Mouse (Mus musculus) macrophage (primary cell): ENCODE results near the gene Map2k3. TPM values are rescaled to one million over a fixed set of nuclear protein-coding genes. Genes with fewer than 3 reads are reported as not detected.

Source experiments
- H3K27ac ChIP-seq: fragments of 350-480 bp; formaldehyde crosslinking; 2 replicates; pipeline ENCODE4 v1.9.0; 2021
- H3K36me3 ChIP-seq: fragments of 350-480 bp; formaldehyde crosslinking; 2 replicates; pipeline ENCODE4 v1.9.0; 2021; ENCODE audit errors: inconsistent target
- H3K4me3 ChIP-seq: fragments of 350-480 bp; formaldehyde crosslinking; 2 replicates; pipeline ENCODE4 v1.9.0; 2021; ENCODE audit errors: inconsistent target
- H3K79me2 ChIP-seq: fragments of 350-480 bp; formaldehyde crosslinking; 2 replicates; pipeline ENCODE4 v1.9.0; 2021; ENCODE audit errors: inconsistent target
- WGBS: methylation state at CpG from one replicate; pipeline ENCODE4 v1.1.7; 2026; ENCODE audit warnings: inconsistent platforms; ENCODE audit not compliant: missing documents; 5-methylcytosine and 5-hydroxymethylcytosine counted together
- polyA plus RNA-seq: library from polyadenylated mRNA; stranded (reverse); fragments of 250-400 nt; gene quantifications from 3 replicates; pipeline ENCODE4 v1.2.4, GENCODE M21; 2018; ENCODE audit warnings: inconsistent platforms

Map2k3 gene
- polyA plus RNA-seq, 1 experiment from 2014 or later, result 27.6 TPM

DNA sequence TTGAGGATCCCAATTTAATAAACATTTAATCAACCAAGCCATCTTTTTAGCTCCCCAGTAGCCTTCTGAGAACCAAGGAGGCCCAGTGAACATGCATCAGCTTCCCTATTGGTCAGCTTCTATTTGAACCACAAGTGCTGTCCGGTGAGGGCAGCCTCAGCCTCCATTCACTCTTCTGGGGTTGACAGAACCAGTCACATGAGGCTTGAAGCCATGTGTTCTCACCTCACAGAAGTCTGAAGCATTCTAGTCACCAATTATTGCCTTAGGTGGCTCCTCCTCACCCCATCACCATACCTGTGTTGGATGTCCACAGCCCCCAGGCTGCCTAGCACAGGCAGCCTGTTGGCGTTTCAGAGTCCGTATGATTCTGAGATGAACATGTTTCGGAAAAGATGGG lies 27.1 kb downstream of the Map2k3 start:
- no peak overlapping the region for H3K27ac ChIP-seq
- no peaks in the 10 kb centered on the region for H3K79me2 ChIP-seq
- H3K4me3 ChIP-seq, result no peak overlapping the region
- no peaks in the 10 kb centered on the region for H3K36me3 ChIP-seq
- 89% methylated on average over 4 of the region's 4 CpGs for WGBS

DNA sequence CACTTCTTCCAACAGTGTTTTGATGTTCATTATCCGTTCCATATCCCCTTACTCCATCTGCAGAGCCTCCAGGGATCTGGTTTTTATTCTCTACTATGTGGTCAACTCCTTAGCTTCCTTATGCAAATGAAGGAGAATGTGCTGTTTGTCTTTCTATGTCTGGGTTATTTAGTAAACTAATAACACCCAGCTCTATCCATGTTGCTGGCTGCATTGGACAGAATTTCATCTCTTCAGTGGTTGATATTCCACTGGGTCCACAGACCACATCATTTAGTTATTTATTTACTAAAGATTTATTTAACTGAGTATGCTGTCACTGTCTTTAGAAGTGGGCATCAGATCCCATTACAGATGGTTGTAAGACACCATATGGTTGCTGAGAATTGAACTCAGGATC lies 29.3 kb downstream of the Map2k3 start:
- H3K27ac ChIP-seq, result no peak overlapping the region
- H3K79me2 ChIP-seq, result no peaks in the 10 kb centered on the region
- WGBS, result 79% methylated on average over 1 of the region's 1 CpGs
- H3K36me3 ChIP-seq, result no peaks in the 10 kb centered on the region
- no peak overlapping the region for H3K4me3 ChIP-seq

DNA sequence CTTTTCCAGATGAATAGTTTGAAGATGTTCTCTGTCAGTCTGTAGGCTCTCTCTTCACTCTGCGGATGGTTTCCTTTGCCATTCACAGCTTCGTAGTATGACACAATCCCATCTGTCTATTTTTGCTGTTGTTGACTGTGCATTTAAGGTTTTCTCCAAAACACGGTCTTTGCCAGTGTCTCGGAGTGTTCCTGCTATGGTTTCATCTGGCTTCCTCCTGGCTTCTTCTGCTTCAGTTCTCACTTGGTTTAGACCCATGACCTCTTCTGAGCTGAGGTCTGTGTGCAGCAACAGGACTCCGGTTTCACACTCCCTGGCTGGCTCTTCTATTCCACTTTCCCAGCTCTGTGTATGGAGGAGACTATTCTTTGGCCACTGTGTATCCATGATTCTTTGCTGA lies 30.9 kb downstream of the Map2k3 start:
- H3K79me2 ChIP-seq, result no peaks in the 10 kb centered on the region
- no peak overlapping the region for H3K27ac ChIP-seq
- no peak overlapping the region for H3K4me3 ChIP-seq
- WGBS, result 89% methylated on average over 5 of the region's 5 CpGs
- H3K36me3 ChIP-seq, result no peaks in the 10 kb centered on the region

DNA sequence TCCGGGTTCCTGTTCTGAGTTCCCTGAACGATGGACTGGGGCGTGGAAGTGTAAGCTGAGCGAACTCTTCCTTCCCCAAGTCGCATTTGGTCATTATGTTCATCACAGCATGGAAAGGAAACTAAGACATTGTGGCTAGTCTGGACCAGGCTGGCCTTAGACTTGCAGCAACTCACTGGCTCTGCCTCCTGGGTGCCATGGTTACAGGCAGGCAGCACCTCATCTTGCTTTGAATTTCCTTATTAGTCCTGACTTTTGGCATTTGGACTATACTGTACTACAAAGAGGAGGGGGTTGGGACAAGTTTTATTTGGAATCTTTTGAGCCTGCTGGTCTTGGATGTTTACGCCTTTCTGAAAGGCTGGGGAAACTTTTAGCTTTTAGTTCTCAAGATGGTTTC lies 35.1 kb downstream of the Map2k3 start:
- no peak overlapping the region for H3K4me3 ChIP-seq
- 42% methylated on average over 6 of the region's 6 CpGs for WGBS
- no peaks in the 10 kb centered on the region for H3K36me3 ChIP-seq
- no peaks in the 10 kb centered on the region for H3K79me2 ChIP-seq
- no peak overlapping the region for H3K27ac ChIP-seq

DNA sequence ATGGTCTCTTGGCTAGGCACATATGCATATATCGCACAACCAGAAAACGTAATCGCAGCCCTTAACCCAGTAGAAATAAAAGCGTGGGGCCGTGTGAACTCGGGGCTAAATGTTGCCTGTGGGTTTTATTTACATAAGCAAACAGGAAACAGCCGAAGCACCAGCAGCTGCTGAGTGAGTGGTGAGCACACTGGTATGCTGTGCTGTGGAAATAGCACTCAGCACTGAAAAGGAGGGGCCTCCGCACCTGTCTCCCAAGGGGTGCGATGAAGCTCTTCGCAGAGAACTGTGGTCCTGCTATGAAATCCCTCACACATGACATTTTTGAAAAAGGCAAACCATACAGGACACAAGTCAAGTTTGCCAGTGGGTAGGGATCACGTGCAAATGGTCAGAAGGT lies 43.3 kb downstream of the Map2k3 start:
- Histone ChIP-seq H3K36me3 (no peaks in the 10 kb centered on the region), H3K27ac (no peak overlapping the region), H3K79me2 (no peaks in the 10 kb centered on the region), H3K4me3 (no peak overlapping the region)
- 72% methylated on average over 11 of the region's 11 CpGs for WGBS

DNA sequence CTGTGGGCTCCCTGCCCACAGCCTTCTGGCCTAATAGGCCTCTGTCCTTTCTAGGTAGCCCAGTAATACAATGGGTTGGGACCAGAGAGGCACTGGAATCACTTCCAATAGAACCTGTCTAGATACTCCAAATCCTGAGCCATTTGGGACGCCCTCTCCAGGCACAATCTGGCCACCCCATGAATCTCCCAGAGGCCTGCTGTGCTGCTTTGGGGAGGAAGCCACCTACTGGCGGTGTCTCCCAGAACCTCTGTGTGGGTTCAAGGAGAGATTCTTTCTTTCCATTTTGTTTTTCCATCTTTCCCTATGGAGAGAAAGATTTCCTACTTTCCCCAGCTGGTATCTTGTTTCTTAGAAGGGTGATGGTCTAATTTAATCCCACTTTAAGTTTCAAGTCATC lies 44.4 kb downstream of the Map2k3 start:
- 94% methylated on average over 2 of the region's 2 CpGs for WGBS
- H3K79me2 ChIP-seq, result no peaks in the 10 kb centered on the region
- no peaks in the 10 kb centered on the region for H3K36me3 ChIP-seq
- H3K27ac ChIP-seq, result no peak overlapping the region
- no peak overlapping the region for H3K4me3 ChIP-seq

DNA sequence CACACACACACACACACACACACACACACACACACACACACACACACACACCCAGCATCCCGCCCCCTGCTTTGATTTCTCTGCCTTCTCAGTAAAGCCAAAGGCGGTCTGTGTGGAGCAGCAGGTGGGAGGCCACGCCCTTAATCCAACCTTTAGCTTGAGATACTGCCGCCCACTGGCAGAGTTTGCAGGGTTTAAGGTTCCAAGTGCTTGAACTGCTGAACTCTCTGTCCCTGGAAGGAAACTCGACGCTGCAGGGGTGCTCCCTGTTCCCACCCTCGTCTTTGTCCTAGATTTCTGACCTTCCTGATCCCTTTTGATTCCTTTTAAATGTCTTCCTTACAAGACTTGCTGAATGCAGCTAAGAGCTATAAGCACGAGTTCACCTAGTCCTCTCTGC lies 44.9 kb downstream of the Map2k3 start:
- Histone ChIP-seq H3K4me3 (no peak overlapping the region), H3K36me3 (no peaks in the 10 kb centered on the region), H3K27ac (no peak overlapping the region), H3K79me2 (no peaks in the 10 kb centered on the region)
- 62% methylated on average over 7 of the region's 8 CpGs for WGBS

DNA sequence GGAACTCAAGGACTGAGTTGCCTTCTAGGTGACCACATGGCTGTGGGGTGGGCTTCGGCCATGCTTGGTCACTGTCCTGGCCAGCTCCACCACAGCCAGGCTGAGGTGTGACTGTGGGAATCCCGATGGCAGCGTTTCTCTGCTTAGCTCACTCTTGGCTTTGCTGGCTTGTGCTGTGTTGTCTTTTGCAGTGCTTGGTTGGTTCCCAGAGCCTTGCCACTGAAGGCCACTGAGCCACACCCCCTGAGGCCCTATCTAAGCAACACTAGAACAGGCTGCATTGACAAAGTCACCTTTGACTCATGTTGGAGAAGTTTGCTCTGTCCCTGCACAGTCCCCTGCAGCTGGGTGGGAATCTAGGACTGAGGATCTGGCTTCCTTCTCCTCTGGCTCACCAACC lies 45.3 kb downstream of the Map2k3 start:
- Histone ChIP-seq H3K79me2 (no peaks in the 10 kb centered on the region), H3K27ac (no peak overlapping the region), H3K4me3 (no peak overlapping the region), H3K36me3 (no peaks in the 10 kb centered on the region)
- 60% methylated on average over 3 of the region's 3 CpGs for WGBS

DNA sequence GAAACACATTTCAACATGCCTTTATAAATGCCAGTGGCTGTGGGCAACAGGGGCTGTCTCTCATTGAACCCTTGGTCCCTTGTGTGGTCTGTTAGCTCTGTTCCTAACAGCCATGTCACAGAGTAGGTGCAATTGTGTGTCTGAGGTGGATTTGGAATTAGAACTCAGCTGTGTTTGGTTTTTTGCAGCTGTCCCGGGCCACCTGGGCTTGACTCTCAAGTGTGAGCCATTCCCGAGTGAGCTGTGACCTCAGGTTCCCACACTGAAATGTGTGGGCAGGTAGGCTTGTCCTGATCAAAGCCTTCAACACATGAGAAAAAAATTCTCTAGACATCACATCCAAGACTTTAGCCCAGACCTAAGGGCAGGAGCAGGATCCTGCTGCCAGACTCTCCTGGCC lies 46.8 kb downstream of the Map2k3 start:
- WGBS, result 88% methylated on average over 2 of the region's 2 CpGs

DNA sequence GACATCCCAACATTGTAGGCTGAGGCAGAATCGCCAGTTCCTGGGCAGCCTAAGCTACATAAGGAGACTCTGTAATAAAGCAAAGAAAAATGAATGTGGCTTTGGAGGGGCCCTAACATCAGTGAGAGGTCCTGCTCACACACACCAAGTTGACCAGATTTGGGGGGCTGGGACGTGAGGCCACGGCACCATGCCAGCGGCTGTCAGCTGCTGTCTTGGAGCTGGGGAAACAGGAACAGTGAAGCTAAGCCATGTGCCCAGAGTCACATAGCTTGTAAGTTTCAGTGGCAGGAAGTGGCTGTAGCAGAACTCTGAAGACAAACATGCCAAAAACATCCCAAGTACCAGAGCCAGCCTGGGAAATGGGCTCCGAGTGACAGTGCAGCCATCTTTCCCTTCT lies 48.0 kb downstream of the Map2k3 start:
- Histone ChIP-seq H3K79me2 (no peaks in the 10 kb centered on the region), H3K36me3 (no peaks in the 10 kb centered on the region), H3K4me3 (no peak overlapping the region), H3K27ac (no peak overlapping the region)
- 55% methylated on average over 5 of the region's 5 CpGs for WGBS

More for the DNA sequence above, 46.8 kb downstream of the Map2k3 start:
- Histone ChIP-seq H3K36me3 (no peaks in the 10 kb centered on the region), H3K27ac (no peak overlapping the region), H3K4me3 (no peak overlapping the region), H3K79me2 (no peaks in the 10 kb centered on the region)

DNA sequence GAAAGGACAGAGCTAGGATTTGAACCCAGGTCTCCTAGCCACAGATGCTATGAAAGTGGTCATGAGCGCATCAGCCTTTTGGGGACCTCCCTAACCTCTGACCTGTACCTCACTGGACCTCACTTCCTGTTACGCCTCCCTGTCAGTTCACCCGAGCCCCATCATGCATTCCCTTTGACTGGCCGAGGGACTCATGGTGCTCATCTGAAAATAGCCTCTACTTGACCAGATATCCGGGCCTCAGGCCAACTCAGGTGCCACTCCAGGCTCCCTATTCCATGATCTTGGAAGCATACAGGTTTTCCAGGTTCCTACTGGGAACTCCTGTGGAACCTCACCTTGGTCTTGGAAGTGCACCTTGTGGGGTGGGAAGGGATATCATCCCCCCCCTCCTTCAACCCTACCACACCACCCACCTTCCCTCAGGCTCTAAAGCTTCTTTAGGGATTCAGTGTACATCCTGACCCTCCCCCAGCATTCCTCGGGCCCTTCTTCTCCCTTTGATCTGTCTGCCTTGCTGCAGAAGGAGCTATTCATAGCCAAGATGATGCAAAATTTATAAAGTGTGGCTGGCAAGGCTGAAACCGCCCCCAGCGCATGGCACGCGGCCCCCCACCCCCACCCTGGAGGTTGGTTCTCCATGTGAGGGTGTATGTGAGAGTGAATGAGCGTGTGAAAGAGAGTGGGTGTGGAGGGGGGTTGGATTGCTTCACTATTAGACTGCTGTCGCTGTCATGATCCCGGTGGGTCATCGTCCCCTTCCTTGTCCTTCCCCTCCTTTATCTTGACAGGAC lies 50.1 kb downstream of the Map2k3 start:
- no peak overlapping the region for H3K27ac ChIP-seq
- H3K4me3 ChIP-seq, result no peak overlapping the region
- WGBS, result 84% methylated on average over 14 of the region's 14 CpGs
- no peaks in the 10 kb centered on the region for H3K79me2 ChIP-seq
- H3K36me3 ChIP-seq, result no peaks in the 10 kb centered on the region

DNA sequence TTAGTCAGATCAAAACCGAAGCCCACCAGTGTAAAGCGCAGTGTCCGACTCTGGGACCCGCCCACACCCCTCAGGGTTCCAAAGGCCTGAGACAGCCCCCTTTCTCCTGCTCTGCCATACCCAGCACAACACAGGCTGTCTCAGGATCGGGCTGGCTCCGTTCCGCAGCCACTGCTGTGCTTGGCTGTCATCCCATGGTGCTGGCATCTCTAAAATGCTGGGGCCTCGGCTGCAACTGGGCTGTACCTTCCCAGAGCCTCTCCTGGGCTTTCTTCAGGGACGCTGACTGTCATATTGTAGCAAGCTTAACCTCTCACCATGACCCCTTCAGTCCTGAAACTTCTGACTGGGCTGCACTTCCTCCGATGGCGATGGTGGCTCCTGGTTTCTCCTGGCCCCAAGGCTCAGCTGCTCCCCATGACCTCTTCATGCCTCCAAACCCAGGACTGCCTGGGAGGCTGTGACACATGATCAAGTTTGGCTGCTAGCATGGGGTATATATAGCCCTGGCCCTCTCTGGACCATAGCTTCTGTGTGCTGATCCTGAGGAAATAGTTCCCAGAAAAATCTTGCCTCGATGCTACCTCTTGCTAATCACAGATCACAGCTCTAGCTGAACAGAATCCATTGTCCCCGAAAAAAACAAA lies 53.2 kb downstream of the Map2k3 start:
- Histone ChIP-seq H3K27ac (no peak overlapping the region), H3K36me3 (no peaks in the 10 kb centered on the region), H3K79me2 (no peaks in the 10 kb centered on the region), H3K4me3 (no peak overlapping the region)
- 91% methylated on average over 12 of the region's 13 CpGs for WGBS

DNA sequence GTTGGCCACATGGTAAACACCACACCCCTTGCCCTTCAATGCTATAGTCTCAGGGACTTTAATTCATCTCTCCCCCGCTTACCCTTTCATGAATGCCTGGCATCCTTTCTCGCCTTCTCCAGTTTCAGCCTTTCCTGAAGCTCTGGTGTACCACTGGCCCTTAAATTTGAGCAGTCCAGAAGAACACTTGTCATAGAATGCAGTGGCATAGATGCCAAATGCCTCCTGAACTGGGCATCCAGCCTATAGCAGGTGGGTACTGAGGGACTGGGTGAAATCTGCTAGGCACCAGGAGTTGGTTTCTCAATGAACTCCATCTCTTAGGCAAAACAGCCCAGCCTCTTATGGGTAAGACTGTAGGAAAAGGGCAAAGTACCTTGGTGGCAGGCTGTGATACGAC lies 58.6 kb downstream of the Map2k3 start:
- no peak overlapping the region for H3K4me3 ChIP-seq

More for the DNA sequence above, 58.6 kb downstream of the Map2k3 start:
- Histone ChIP-seq H3K27ac (no peak overlapping the region), H3K79me2 (no peaks in the 10 kb centered on the region), H3K36me3 (no peaks in the 10 kb centered on the region)
- 92% methylated on average over 3 of the region's 3 CpGs for WGBS
